Mouse (Mus musculus): ENCODE measurements around the gene Rgl3. TPM values are rescaled to one million over a fixed set of nuclear protein-coding genes. Genes with fewer than 3 reads are reported as not detected.

The Rgl3 gene
- 4.7 and 5.2 TPM in 2 replicates for polyA plus RNA-seq (2016; fragmentation: Nextera tagmentation; extraction: Ambion mirVana)

DNA sequence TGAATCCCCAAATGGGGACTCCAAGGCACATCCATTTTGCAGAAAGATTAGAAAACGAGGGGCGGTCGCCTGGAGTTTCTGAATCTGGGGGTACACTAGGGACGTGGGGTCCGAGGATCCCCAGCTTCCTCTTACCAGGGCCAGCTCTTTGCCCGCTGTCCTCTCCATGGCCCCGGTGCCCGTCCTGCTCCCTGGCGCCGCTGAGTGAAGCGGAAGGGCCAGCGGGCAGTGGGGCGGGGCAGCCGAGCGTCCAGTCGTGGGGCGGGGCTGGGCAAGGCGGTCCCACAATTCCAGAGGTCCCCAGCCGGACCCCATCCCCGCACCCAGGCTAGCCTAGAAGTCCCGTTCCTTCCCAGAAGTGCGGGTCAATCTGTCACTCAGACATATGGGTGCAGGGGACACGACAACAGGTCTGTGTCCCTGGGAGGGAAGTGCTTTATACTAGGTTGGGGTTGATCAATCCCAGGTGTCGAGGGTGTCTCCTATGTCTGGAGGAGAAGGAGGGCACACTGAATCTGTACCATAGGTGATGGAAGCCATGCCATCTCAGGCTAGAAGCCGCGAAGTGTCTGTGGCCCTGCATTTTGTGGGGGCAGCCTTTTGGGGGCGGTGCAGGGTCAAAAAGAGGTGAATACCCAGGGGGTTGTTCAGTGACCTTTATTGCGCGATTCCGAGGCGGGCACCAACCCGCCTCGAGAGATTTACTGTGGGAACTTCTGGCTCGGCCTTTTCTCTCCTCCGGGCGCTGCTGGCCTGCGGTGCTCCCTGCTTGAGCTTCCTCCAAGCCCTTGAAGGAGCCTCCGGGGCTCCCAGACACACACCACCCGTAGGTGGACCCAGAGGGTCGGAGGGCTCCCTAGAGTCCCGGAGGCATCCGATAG lies at the start of gene Rgl3:
Gene Rgl3, minus strand, starts transcription at position 217 of the 881 bp plus-strand sequence.
- H3K9me3 ChIP-seq, result no peaks in the 10 kb centered on the region
- peaks cover 93% of the 10 kb centered on the region for H3K27me3 ChIP-seq (ENCODE audit: poor library complexity, severe bottlenecking)

DNA sequence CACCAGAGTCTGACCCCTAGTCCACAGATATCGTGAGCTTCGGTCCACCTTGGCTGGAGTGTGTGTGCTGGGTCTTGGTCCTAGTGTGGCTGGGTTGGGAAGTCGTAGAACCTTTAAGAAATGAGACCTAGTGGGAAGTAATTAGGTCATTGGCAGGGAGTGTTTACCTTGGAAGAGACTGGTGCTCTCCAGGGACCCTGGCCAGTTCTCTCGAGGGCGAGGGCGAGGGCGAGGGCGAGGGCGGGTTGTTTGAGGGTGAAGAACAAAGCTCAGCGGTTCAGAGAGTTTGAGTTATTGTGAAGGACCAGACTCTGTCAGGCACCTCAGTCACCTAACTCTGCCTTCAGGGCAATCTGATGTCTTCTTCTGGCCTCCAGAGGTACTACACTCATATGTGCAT lies 48.6 kb upstream of the Rgl3 start:
- Histone ChIP-seq H3K4me1 (peaks cover 17% of the 10 kb centered on the region), H3K4me3 (no peak overlapping the region), H3K27me3 (ENCODE audit: poor library complexity, severe bottlenecking) (no peaks in the 10 kb centered on the region), H3K36me3 (replicated peaks) (peaks cover 46% of the 10 kb centered on the region), H3K9me3 (peaks cover 5% of the 10 kb centered on the region; the same call in 1 of the 2 replicates), H3K27ac (no peak overlapping the region)
- DNase-seq (ENCODE audit: extremely low spot score, low spot score), result no peak
- 91% methylated on average over 10 of the region's 10 CpGs for WGBS

More for the DNA sequence above, at the start of gene Rgl3:
- no peaks in the 10 kb centered on the region for H3K36me3 ChIP-seq (replicated peaks)
- H3K4me1 ChIP-seq, result peaks cover 38% of the 10 kb centered on the region
- peak within 1 kb of the TSS; percentile 48; the same call in 1 of the 2 replicates for H3K27ac ChIP-seq
- 1% methylated on average over 42 of the region's 42 CpGs for WGBS
- peak; percentile 57 for DNase-seq (ENCODE audit: extremely low spot score, low spot score)
- H3K4me3 ChIP-seq, result peak within 1 kb of the TSS; percentile 63

DNA sequence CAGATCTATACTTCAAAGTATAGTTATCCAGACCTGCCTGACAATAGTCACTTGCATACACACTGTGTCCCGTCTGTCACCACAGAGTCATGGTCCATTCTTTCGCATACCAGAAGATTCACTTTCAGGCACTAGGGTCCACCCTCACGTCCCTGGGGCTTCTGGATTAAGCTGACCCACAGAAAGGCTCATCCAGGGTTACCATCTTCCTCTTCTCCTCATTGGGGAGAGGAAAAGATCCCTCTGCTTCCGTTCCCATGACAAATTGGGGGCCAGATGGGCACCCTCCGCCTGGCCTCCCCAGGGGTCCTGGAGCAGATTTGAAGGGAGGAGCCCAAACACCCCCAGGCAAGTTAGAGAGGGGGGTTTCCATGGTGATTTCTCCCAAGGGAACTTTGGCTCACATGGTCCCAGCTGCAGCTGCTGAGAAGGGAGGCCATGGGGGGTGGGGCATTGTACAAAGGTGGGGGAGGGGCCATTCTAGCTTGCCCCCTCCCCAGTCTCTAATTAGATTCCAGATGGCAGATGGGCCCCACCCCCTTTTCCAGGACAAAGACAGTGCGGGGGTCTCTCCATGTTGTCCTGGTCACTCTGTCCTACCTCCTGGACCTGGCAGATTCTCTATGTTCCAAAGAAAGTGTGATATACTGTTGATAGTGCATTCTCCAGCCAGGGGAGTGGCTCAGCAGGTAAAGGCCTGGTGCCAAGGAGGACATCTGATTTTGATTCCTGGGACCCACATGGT lies 46.2 kb upstream of the Rgl3 start:
- no peaks in the 10 kb centered on the region for H3K27me3 ChIP-seq (ENCODE audit: poor library complexity, severe bottlenecking)
- no peak for DNase-seq (ENCODE audit: extremely low spot score, low spot score)
- peaks cover 4% of the 10 kb centered on the region; the same call in 1 of the 2 replicates for H3K9me3 ChIP-seq
- peaks cover 68% of the 10 kb centered on the region for H3K36me3 ChIP-seq (replicated peaks)
- peaks cover 17% of the 10 kb centered on the region for H3K4me1 ChIP-seq
- WGBS, result 57% methylated on average over 6 of the region's 6 CpGs
- H3K27ac ChIP-seq, result peak overlapping the region; percentile 51
- H3K4me3 ChIP-seq, result no peak overlapping the region

DNA sequence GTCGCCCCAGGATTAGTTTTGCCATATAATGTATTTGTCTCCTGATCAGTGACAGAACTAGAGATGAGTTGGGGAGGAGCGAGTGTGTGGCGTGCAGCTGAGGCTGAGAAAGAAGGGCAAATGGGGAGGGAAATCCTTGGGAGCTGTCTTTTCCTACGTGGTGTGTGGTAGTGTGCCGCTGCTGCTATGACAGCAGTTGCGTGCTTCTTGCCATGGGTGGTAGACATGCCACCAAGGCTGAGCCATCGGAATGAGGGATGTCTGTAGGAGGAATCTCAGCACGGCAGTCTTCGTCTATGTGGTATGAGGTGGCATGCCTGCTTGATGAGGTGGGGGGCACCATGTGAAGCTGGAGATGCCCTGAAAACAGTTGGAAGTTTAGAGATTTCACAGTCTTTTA lies 41.1 kb upstream of the Rgl3 start:
- 93% methylated on average over 9 of the region's 9 CpGs for WGBS
- H3K36me3 ChIP-seq (replicated peaks), result peaks cover 77% of the 10 kb centered on the region
- DNase-seq (ENCODE audit: extremely low spot score, low spot score), result no peak
- no peak overlapping the region for H3K4me3 ChIP-seq
- H3K9me3 ChIP-seq, result no peaks in the 10 kb centered on the region
- peaks cover 32% of the 10 kb centered on the region for H3K4me1 ChIP-seq
- H3K27me3 ChIP-seq (ENCODE audit: poor library complexity, severe bottlenecking), result no peaks in the 10 kb centered on the region
- no peak overlapping the region for H3K27ac ChIP-seq

GRCm38 (mm10) chr9:22028467-22028866 lies 39.2 kb upstream of the Rgl3 start:
- WGBS, result 30% methylated on average over 7 of the region's 7 CpGs
- H3K4me1 ChIP-seq, result peaks cover 39% of the 10 kb centered on the region
- no peak for DNase-seq (ENCODE audit: extremely low spot score, low spot score)

GRCm38 (mm10) chr9:22024592-22024991 lies 35.3 kb upstream of the Rgl3 start:
- Histone ChIP-seq H3K4me3 (no peak overlapping the region), H3K27me3 (ENCODE audit: poor library complexity, severe bottlenecking) (no peaks in the 10 kb centered on the region), H3K36me3 (replicated peaks) (peaks cover 51% of the 10 kb centered on the region), H3K27ac (peak overlapping the region; percentile 26; the same call in 1 of the 2 replicates), H3K4me1 (peaks cover 39% of the 10 kb centered on the region), H3K9me3 (no peaks in the 10 kb centered on the region)
- WGBS, result 58% methylated on average over 8 of the region's 8 CpGs
- no peak for DNase-seq (ENCODE audit: extremely low spot score, low spot score)

More at GRCm38 (mm10) chr9:22028467-22028866, 39.2 kb upstream of the Rgl3 start:
- Histone ChIP-seq H3K9me3 (no peaks in the 10 kb centered on the region), H3K4me3 (no peak overlapping the region), H3K36me3 (replicated peaks) (peaks cover 75% of the 10 kb centered on the region), H3K27ac (peak overlapping the region; percentile 51), H3K27me3 (ENCODE audit: poor library complexity, severe bottlenecking) (no peaks in the 10 kb centered on the region)

- 83% methylated on average over 7 of the region's 7 CpGs for WGBS
- no peak overlapping the region for H3K27ac ChIP-seq
- no peak overlapping the region for H3K4me3 ChIP-seq
- H3K27me3 ChIP-seq (ENCODE audit: poor library complexity, severe bottlenecking), result no peaks in the 10 kb centered on the region
- DNase-seq (ENCODE audit: extremely low spot score, low spot score), result no peak
- H3K36me3 ChIP-seq (replicated peaks), result peaks cover 57% of the 10 kb centered on the region
- no peaks in the 10 kb centered on the region for H3K9me3 ChIP-seq
- H3K4me1 ChIP-seq, result peaks cover 21% of the 10 kb centered on the region
These were observed 28.1 kb upstream of the Rgl3 start for GRCm38 (mm10) chr9:22017208-22017825.

- H3K4me1 ChIP-seq, result peaks cover 21% of the 10 kb centered on the region
- no peaks in the 10 kb centered on the region for H3K27me3 ChIP-seq (ENCODE audit: poor library complexity, severe bottlenecking)
- no peak overlapping the region for H3K27ac ChIP-seq
- WGBS, result 67% methylated on average over 10 of the region's 10 CpGs
- no peak for DNase-seq (ENCODE audit: extremely low spot score, low spot score)
- H3K9me3 ChIP-seq, result no peaks in the 10 kb centered on the region
- H3K36me3 ChIP-seq (replicated peaks), result peaks cover 65% of the 10 kb centered on the region
- no peak overlapping the region for H3K4me3 ChIP-seq
These were observed 27.0 kb upstream of the Rgl3 start for GRCm38 (mm10) chr9:22016245-22016644.

- Histone ChIP-seq H3K4me3 (no peak overlapping the region), H3K4me1 (peaks cover 13% of the 10 kb centered on the region), H3K27me3 (ENCODE audit: poor library complexity, severe bottlenecking) (no peaks in the 10 kb centered on the region), H3K9me3 (no peaks in the 10 kb centered on the region), H3K27ac (no peak overlapping the region), H3K36me3 (replicated peaks) (peaks cover 86% of the 10 kb centered on the region)
- 93% methylated on average over 13 of the region's 13 CpGs for WGBS
- no peak for DNase-seq (ENCODE audit: extremely low spot score, low spot score)
These were observed 23.5 kb upstream of the Rgl3 start for GRCm38 (mm10) chr9:22012731-22013130.

- 93% methylated on average over 5 of the region's 5 CpGs for WGBS
- Histone ChIP-seq H3K27ac (no peak overlapping the region), H3K4me1 (peaks cover 6% of the 10 kb centered on the region), H3K9me3 (no peaks in the 10 kb centered on the region), H3K36me3 (replicated peaks) (peaks cover 95% of the 10 kb centered on the region), H3K4me3 (no peak overlapping the region), H3K27me3 (ENCODE audit: poor library complexity, severe bottlenecking) (no peaks in the 10 kb centered on the region)
- no peak for DNase-seq (ENCODE audit: extremely low spot score, low spot score)
These were observed 21.8 kb upstream of the Rgl3 start for GRCm38 (mm10) chr9:22011055-22011454.

- no peak for DNase-seq (ENCODE audit: extremely low spot score, low spot score)
- Histone ChIP-seq H3K27me3 (ENCODE audit: poor library complexity, severe bottlenecking) (no peaks in the 10 kb centered on the region), H3K27ac (no peak overlapping the region), H3K4me3 (peak overlapping the region; percentile 82; the same call in 1 of the 2 replicates), H3K4me1 (peaks cover 30% of the 10 kb centered on the region), H3K9me3 (no peaks in the 10 kb centered on the region), H3K36me3 (replicated peaks) (peaks cover 60% of the 10 kb centered on the region)
- WGBS, result 93% methylated on average over 12 of the region's 12 CpGs
These were observed 15.3 kb upstream of the Rgl3 start for GRCm38 (mm10) chr9:22004546-22004945.

GRCm38 (mm10) chr9:22003163-22003554 lies 13.9 kb upstream of the Rgl3 start:
- under 1% methylated on average over 18 of the region's 18 CpGs for WGBS
- no peak for DNase-seq (ENCODE audit: extremely low spot score, low spot score)
- Histone ChIP-seq H3K27ac (peak overlapping the region; percentile 87), H3K4me1 (peaks cover 30% of the 10 kb centered on the region), H3K36me3 (replicated peaks) (peaks cover 46% of the 10 kb centered on the region), H3K4me3 (peak overlapping the region; percentile 82), H3K27me3 (ENCODE audit: poor library complexity, severe bottlenecking) (no peaks in the 10 kb centered on the region), H3K9me3 (no peaks in the 10 kb centered on the region)

All from forebrain, embryonic 10.5 days (tissue).